Mouse (Mus musculus): ENCODE results near the gene Msl1. TPM values are rescaled to one million over a fixed set of nuclear protein-coding genes. Genes with fewer than 3 reads are reported as not detected.
A peak's percentile ranks its signal among the peaks of the same experiment; 100 is the strongest.

The Msl1 gene
- total and polyA plus RNA-seq, 3 experiments = 25.9 to 58.1 (median 27.3) TPM

- Histone ChIP-seq H3K27me3 (replicated peaks) (peaks cover 2% of the 10 kb centered on the region), H3K9me3 (replicated peaks; ENCODE audit: low read length) (no peaks in the 10 kb centered on the region), H3K4me1 (ENCODE audit: control insufficient read depth in 1 of 2, insufficient read depth in 2 of 2) (peaks cover 28 to 56% of the 10 kb centered on the region in 2 experiments), H3K9ac (ENCODE audit: insufficient read depth, low read depth) (no peak overlapping the region; the same call in 1 of the 2 replicates), H3K27ac (ENCODE audit: insufficient read depth, low read depth) (no peak overlapping the region), H3K79me2 (replicated peaks; ENCODE audit: control insufficient read depth, extremely low read depth, insufficient read depth, poor library complexity, severe bottlenecking) (no peaks in the 10 kb centered on the region), H3K4me3 (replicated peaks in 1 of 3; ENCODE audit: low read depth in 2 of 3, low read length in 2 of 3, poor library complexity in 1 of 3) (peak overlapping the region in 2 of 3 experiments; percentile 39 to 51), H3K36me3 (replicated peaks in 1 of 2; ENCODE audit: control insufficient read depth in 1 of 2, insufficient read depth in 1 of 2, low read length in 1 of 2) (no peaks in the 10 kb centered on the region), H3K4me2 (ENCODE audit: insufficient read depth, low read depth, poor library complexity, severe bottlenecking) (0 out of 2 replicates have a peak overlapping the region, but pooled peaks have one; percentile 9)
- in situ Hi-C loops (cut with MboI; ENCODE audit: low pct_ligation_motif_present, low pct_unique_long_range_greater_than_20kb, low sequenced_read_pairs) (no loop called here), dilution Hi-C loops (cut with MboI; ENCODE audit: extremely low pct_ligation_motif_present, extremely low pct_unique_long_range_greater_than_20kb, low sequenced_read_pairs) (no loop called here)
- TF ChIP-seq POLR2A (IDR thresholded peaks at IDR 0.05; ENCODE audit: low read depth, low read length) (peak; percentile 17; the same call in 1 of the 2 replicates), EP300 (IDR thresholded peaks at IDR 0.05; ENCODE audit: low read length) (0 out of 2 replicates have a peak, but pooled peaks have one; percentile 45), MYC (IDR thresholded peaks at IDR 0.05; ENCODE audit: low read depth, low read length) (peak; percentile 76), TCF12 (IDR thresholded peaks at IDR 0.05; ENCODE audit: low read depth, low read length) (peak; percentile 71), ELF1 (IDR thresholded peaks at IDR 0.05; ENCODE audit: low read depth, low read length) (peak; percentile 58; the same call in 1 of the 2 replicates), MAFK (IDR thresholded peaks at IDR 0.05; ENCODE audit: insufficient replicate concordance, low read length) (no peak), UBTF (IDR thresholded peaks at IDR 0.05; ENCODE audit: low read depth, low read length) (0 out of 2 replicates have a peak, but pooled peaks have one; percentile 17), ZNF384 (IDR thresholded peaks at IDR 0.05; ENCODE audit: low read depth, low read length) (no peak), RCOR1 (conservative IDR thresholded peaks at IDR 0.05; ENCODE audit: low read depth, low read length) (no peak), JUN (IDR thresholded peaks at IDR 0.05; ENCODE audit: insufficient read depth, low read depth, low read length) (no peak), SIN3A (IDR thresholded peaks at IDR 0.05; ENCODE audit: low read length) (no peak; the same call in 1 of the 2 replicates), BHLHE40 (IDR thresholded peaks at IDR 0.05; ENCODE audit: low read depth, low read length) (peak; percentile 82), RAD21 (IDR thresholded peaks at IDR 0.05; ENCODE audit: low read depth, low read length) (peak; percentile 64), MAZ (IDR thresholded peaks at IDR 0.05; ENCODE audit: low read depth, low read length) (peak; percentile 93), HCFC1 (IDR thresholded peaks at IDR 0.05; ENCODE audit: low read depth, low read length) (peak; percentile 64), USF1 (IDR thresholded peaks at IDR 0.05; ENCODE audit: low read depth, low read length) (peak; percentile 67), NRF1 (IDR thresholded peaks at IDR 0.05; ENCODE audit: low read depth, low read length) (no peak), IRF4 (IDR thresholded peaks at IDR 0.05; ENCODE audit: low read depth, low read length) (peak; percentile 73; the same call in 1 of the 2 replicates), MEF2A (IDR thresholded peaks at IDR 0.05; ENCODE audit: borderline replicate concordance, low read depth, low read length) (peak; percentile 21; the same call in 1 of the 2 replicates), CHD2 (IDR thresholded peaks at IDR 0.05; ENCODE audit: low read length) (peak; percentile 98), USF2 (conservative IDR thresholded peaks at IDR 0.05; ENCODE audit: low read depth, low read length) (peak; percentile 40; the same call in 1 of the 2 replicates), NELFE (IDR thresholded peaks at IDR 0.05; ENCODE audit: low read depth, low read length) (peak; percentile 65; the same call in 1 of the 2 replicates), SMC3 (IDR thresholded peaks at IDR 0.05; ENCODE audit: low read depth, low read length) (peak; percentile 95), ETS1 (conservative IDR thresholded peaks at IDR 0.05; ENCODE audit: low read depth, low read length) (peak; percentile 39; the same call in 1 of the 2 replicates), CTCF (conservative IDR thresholded peaks at IDR 0.05 in 1 of 2, IDR thresholded peaks at IDR 0.05 in 1 of 2; ENCODE audit: low read depth in 2 of 2, low read length in 2 of 2) (peak; percentile 96 to 98), MAX (IDR thresholded peaks at IDR 0.05; ENCODE audit: low read length) (peak; percentile 95), ZC3H11A (IDR thresholded peaks at IDR 0.05; ENCODE audit: low read depth, low read length) (peak; percentile 13; the same call in 1 of the 2 replicates)
- peak; percentile 90 for DNase-seq (ENCODE audit: extremely low read depth)
Measured at GRCm38 (mm10) chr11:98754621-98755181, 40.6 kb upstream of the Msl1 start.

All from CH12.LX (cell line).